Mouse (Mus musculus) B cell, adult (primary cell): ENCODE data around the gene Fam71b. TPM values are rescaled to one million over a fixed set of nuclear protein-coding genes. Genes with fewer than 3 reads are reported as not detected.

Source experiments
- total RNA-seq: library from RNA; stranded (reverse); gene quantifications from 4 replicates; pipeline ENCODE4 v1.2.4, GENCODE M21; 2023; ENCODE audit not compliant: inconsistent age

Fam71b gene
- not detected in 4 replicates for total RNA-seq

DNA sequence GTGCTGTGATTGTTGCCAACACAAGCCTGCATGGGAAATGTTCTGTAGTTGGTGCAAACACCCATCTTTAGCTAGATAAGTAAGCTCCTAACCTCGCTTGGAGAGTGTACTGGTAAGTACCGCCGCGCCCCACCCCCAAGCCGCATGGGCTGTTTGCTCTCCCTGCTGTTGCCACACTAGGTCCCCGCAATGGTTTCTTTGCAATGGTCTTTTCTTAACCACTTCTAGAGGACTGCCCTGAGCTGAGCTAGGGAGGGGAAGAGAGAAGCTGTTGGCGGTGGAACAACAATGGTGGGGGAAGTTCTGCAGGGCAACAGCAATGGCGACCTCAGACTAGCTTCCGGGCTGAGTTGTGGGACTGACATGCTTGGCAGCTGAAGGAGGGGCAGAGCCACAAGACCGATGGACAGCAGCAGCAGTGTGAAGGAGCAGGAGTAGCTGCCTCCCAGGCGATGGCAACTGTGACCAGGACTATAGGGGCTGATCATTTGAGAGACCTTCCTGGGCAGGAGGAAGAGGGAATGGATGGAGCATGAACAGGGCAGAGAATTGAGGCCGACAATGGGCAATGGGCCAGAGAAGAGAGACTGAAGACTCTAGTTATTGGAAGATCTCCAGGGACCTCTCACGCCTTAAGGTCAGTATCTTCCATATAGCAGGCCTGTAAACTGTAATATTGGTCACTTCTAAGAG lies at the start of gene Fam71b:
TSS of gene Fam71b (plus strand) at position 393 of the 693 bp plus-strand sequence.

DNA sequence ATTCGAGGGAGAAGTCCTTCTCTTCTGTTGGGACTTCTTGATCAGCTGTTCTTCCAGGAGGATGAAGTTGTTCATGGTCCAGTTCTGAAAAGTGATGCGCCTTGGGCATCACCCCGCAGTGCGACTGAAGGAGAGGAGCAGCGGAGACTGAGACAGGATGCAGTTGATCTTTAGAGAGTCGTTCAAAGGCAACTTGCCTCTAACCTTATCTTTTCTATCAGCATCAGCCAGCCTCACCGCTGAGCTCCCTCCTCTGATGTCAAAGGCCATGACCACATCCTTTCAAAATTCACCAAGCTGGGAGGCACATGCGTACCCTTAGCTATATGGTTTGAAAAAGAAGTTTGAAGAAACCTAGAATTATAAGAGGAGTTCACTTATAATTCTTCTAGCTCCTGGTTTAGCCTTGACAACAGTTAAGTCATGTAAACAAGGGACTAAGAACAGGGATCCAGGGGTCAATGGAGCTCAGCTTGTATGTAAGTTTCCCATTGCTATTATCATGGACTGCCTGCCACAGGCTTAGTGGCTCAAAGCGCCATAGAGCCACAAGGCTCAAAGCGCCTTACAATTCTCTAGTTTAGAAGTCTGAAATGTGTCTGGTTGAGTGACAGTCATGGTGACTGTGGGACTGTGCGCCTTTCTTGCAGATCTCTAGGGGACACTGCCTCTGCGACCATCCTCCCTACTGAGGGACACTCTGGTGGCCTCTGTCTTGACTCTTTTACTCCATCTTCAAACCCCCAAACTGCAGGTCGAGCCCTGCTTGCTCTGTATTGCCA lies 6.8 kb upstream of the Fam71b start, which contains the start of gene Itk:
TSS of gene Itk (minus strand) at position 180 of the 782 bp plus-strand sequence.

GRCm38 (mm10) chr11:46436760-46437458 lies 40.5 kb downstream of the Fam71b start, which contains the start of gene Med7:
Med7 (plus strand) TSS chr11:46436925.

DNA sequence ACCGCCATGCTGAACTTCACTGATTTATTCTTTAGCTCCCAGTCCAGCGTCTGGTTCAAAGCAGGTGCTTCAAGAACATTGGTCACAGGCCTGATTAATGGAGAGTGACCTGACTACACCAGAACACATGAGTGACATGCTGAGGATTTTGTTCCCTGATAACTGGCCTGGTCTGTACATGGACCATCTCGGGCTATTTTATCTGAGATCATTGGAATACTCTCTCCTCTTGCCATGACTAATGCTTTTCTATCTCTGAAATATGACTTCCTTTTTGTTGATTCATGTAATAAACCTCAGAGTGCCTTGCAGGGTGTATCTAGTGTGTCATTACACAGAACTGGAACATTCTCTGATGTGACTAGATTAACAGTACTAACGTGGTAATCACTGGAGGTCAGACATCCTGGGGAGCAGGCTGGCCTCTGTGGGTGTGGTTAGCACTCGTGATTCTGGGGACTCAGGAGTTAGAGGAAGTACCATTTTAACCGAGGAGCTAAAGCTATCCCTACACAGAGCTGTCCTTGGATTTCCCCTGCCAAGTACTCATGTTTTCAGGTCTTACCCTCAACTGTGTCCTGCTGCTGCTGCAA lies 58.2 kb downstream of the Fam71b start, which contains the start of gene Havcr2:
TSS of gene Havcr2 (plus strand) at position 483 of the 593 bp plus-strand sequence.

Other genes starting within 250 kb of the Fam71b start
- 0.66 to 1.4 TPM (median 0.99 TPM) in 4 replicates for gene Nipal4, start 230.1 kb upstream of the Fam71b start, total RNA-seq
- not detected in 4 replicates for gene Fndc9, start 161.0 kb upstream of the Fam71b start, total RNA-seq
- gene Cyfip2, start 83.7 kb upstream of the Fam71b start, total RNA-seq, result 169 to 178 TPM (median 174 TPM) in 4 replicates
- 1.2 to 2.1 TPM (median 1.7 TPM) in 4 replicates for gene Itk, start 7.0 kb upstream of the Fam71b start, total RNA-seq
- gene Med7, start 40.4 kb downstream of the Fam71b start, total RNA-seq, result 112 to 122 TPM (median 116 TPM) in 4 replicates
- 0.21 to 0.51 TPM (median 0.25 TPM) in 4 replicates for gene Havcr2, start 58.4 kb downstream of the Fam71b start, total RNA-seq
- not detected in 4 replicates for gene Gm12169, start 127.7 kb downstream of the Fam71b start, total RNA-seq
- not detected in 4 replicates for gene BC053393, start 175.0 kb downstream of the Fam71b start, total RNA-seq
- not detected in 4 replicates for gene Dppa1, start 232.7 kb downstream of the Fam71b start, total RNA-seq